Mouse (Mus musculus) heart, embryonic 14.5 days (tissue): ENCODE results near the gene Fto. TPM values are rescaled to one million over a fixed set of nuclear protein-coding genes. Genes with fewer than 3 reads are reported as not detected.

Source experiments
- ATAC-seq: fragments of 200-750 bp; cut with Nextera tagmentation; 2 replicates; pipeline ENCODE4 v1.8.0; 2017; ENCODE audit warnings: low read depth, moderate TSS enrichment; ENCODE audit not compliant: insufficient number of reproducible peaks, insufficient read depth, low FRiP score
- H3K27ac ChIP-seq, 2 experiments: fragments of 200-500 bp in 1 of 2; fragments of 300-500 bp in 1 of 2; sonication (generic) in 1 of 2; replicated peaks in 1 of 2; 2 replicates each; pipeline ENCODE4 v1.5.1; 2012 to 2014; ENCODE audit warnings: low read depth in 2 of 2, low read length in 2 of 2, control low read depth in 1 of 2, mild to moderate bottlenecking in 1 of 2, mixed read lengths in 1 of 2; ENCODE audit not compliant: control insufficient read depth in 1 of 2, insufficient read depth in 1 of 2
- H3K27me3 ChIP-seq: fragments of 300-500 bp; sonication (generic); 2 replicates; pipeline ENCODE4 v1.6.1; 2014; ENCODE audit warnings: mild to moderate bottlenecking, low read length, control low read depth; ENCODE audit not compliant: control insufficient read depth, insufficient read depth
- H3K36me3 ChIP-seq: fragments of 300-500 bp; sonication (generic); 2 replicates; pipeline ENCODE4 v1.6.1; 2014; ENCODE audit warnings: mild to moderate bottlenecking, control low read depth, low read length, mixed read lengths; ENCODE audit not compliant: control insufficient read depth, insufficient read depth
- H3K4me1 ChIP-seq, 2 experiments: fragments of 200-500 bp in 1 of 2; fragments of 300-500 bp in 1 of 2; sonication (generic) in 1 of 2; 2 replicates each; pipeline ENCODE4 v1.6.1; 2012 to 2014; ENCODE audit warnings: low read length in 2 of 2, control low read depth in 1 of 2, mixed read lengths in 1 of 2; ENCODE audit not compliant: control insufficient read depth in 2 of 2, insufficient read depth in 2 of 2
- H3K4me2 ChIP-seq: fragments of 300-500 bp; sonication (generic); 2 replicates; pipeline ENCODE4 v1.6.1; 2014; ENCODE audit warnings: mild to moderate bottlenecking, low read length
- H3K4me3 ChIP-seq, 2 experiments: fragments of 200-500 bp in 1 of 2; fragments of 300-500 bp in 1 of 2; sonication (generic) in 1 of 2; 2 replicates each; pipeline ENCODE4 v1.5.1; 2012 to 2014; ENCODE audit warnings: low read length in 2 of 2, mild to moderate bottlenecking in 2 of 2, control low read depth in 1 of 2, low read depth in 1 of 2, moderate library complexity in 1 of 2; ENCODE audit not compliant: control insufficient read depth in 1 of 2, insufficient read depth in 1 of 2
- H3K9ac ChIP-seq: fragments of 300-500 bp; sonication (generic); 2 replicates; pipeline ENCODE4 v1.6.1; 2014; ENCODE audit warnings: mild to moderate bottlenecking, low read length
- H3K9me3 ChIP-seq: fragments of 300-500 bp; sonication (generic); 2 replicates; pipeline ENCODE4 v1.6.1; 2016; ENCODE audit warnings: low read length, control low read depth; ENCODE audit not compliant: control insufficient read depth
- WGBS: fragments of 180-500 bp; shearing (Covaris S2); extraction: QIAGEN DNeasy Blood & Tissue Kit; methylation state at CpG from one replicate; pipeline ENCODE4 v1.1.7; 2014; 5-methylcytosine and 5-hydroxymethylcytosine counted together
- polyA plus RNA-seq: library from polyadenylated mRNA; unstranded; fragments of >200 nt; fragmentation: Nextera tagmentation; extraction: Ambion mirVana; gene quantifications from 2 replicates; pipeline ENCODE4 v1.2.1, GENCODE M21; 2014

The Fto gene
- polyA plus RNA-seq, 1 experiment from 2014 or later, result 71.5 TPM

DNA sequence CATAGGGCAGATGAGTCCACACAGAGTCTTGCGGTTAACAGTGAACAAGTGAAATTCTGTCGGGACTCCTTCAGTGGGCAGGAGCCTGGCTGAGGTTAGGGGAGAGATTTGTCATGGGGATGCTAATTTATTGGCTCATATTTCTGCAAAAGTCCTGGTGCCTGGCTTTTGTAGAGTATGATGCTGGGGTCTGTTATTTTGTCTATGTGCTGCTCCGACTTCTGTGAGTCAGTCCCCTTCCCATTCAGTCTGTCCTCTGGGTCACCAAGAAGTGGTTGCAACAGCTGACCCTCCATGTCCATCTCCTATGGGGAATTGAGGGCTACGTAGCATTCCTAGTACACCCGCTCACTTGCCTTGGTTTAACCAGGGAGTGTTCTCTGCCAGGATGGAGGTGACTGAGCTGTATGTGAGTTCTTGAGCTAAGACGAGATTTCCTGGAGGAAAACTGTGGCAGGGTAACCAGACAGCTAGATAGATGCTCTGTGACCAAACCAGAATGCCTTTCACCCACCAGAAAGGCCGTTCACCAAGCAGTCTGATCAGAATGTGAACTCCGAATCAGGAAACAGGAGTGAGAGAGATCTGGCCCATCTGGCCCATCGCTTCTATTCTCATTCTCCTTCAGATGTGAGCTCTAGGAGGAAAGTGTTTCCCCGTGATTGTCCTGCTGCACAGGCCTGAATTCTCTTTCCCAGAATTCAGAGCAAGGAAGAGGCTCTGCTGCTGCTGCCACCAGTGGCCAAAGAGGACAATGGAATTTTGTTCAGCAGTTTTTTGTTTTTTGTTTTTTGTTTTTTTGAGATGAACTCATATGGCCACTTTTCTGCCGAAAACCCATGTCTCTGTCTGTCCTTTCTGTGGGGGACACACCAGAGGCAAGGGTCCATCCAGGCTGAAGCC, 302.7 kb downstream of the Fto start:
- Histone ChIP-seq H3K4me1 (peaks cover 3 to 14% of the 10 kb centered on the region in 2 experiments), H3K9me3 (no peaks in the 10 kb centered on the region), H3K27me3 (no peaks in the 10 kb centered on the region), H3K36me3 (no peaks in the 10 kb centered on the region), H3K4me3 (no peak overlapping the region), H3K27ac (no peak overlapping the region), H3K4me2 (no peak overlapping the region), H3K9ac (no peak overlapping the region)
- ATAC-seq, result no peak
- 86% methylated on average over 11 of the region's 11 CpGs for WGBS

DNA sequence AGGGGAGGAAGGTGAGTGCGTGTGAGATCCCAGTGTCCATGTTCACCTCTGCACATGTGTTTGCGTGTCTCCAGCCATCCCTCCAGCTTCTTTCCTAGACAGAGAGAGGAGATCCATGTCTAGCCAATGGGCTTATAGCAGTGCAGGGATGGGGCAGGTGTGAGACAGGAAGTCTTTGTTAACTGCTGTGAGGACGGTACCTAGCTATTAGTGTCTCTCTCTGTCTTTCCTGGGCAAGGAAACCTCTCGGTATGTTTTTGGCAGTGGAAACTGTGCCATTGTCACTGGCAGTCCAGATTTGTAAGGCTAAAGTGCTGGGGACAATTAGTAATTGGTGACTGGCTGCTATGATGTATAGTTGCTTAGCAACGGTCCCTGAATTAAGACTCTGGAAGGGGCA, 304.4 kb downstream of the Fto start:
- no peaks in the 10 kb centered on the region for H3K27me3 ChIP-seq
- no peaks in the 10 kb centered on the region for H3K9me3 ChIP-seq
- H3K27ac ChIP-seq, result no peak overlapping the region
- H3K4me2 ChIP-seq, result no peak overlapping the region
- no peak for ATAC-seq
- no peak overlapping the region for H3K4me3 ChIP-seq
- H3K9ac ChIP-seq, result no peak overlapping the region
- 81% methylated on average over 5 of the region's 5 CpGs for WGBS
- H3K36me3 ChIP-seq, result 0 out of 2 replicates have a peak, but pooled peaks cover 4% of the 10 kb centered on the region
- peaks cover 3 to 14% of the 10 kb centered on the region in 2 experiments for H3K4me1 ChIP-seq

DNA sequence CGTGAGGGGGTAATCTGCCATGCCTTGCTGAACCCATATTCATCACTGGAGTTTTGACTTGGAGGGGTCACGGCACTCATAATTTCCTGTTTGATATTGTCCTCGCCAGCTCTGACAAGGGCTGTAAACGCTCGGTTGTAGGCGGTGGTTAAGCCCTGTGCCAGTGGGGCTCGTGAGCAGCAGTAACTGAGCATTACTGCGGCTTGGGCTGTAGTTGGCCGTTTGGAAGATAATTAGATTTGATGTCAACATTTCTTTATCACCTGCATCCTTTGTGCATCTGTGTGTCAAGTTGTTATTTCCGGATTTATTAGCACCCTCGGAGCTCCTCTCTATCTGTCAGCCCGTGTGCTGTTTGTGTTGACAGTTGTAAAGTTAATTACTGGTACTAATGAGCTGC, 309.4 kb downstream of the Fto start:
- 78% methylated on average over 12 of the region's 12 CpGs for WGBS
- Histone ChIP-seq H3K4me1 (peaks cover 6 to 17% of the 10 kb centered on the region in 2 experiments; a peak in 3 of 4 replicates), H3K27me3 (no peaks in the 10 kb centered on the region), H3K9ac (no peak overlapping the region), H3K27ac (no peak overlapping the region), H3K9me3 (no peaks in the 10 kb centered on the region), H3K4me2 (no peak overlapping the region), H3K4me3 (no peak overlapping the region), H3K36me3 (0 out of 2 replicates have a peak, but pooled peaks cover 4% of the 10 kb centered on the region)
- ATAC-seq, result no peak

DNA sequence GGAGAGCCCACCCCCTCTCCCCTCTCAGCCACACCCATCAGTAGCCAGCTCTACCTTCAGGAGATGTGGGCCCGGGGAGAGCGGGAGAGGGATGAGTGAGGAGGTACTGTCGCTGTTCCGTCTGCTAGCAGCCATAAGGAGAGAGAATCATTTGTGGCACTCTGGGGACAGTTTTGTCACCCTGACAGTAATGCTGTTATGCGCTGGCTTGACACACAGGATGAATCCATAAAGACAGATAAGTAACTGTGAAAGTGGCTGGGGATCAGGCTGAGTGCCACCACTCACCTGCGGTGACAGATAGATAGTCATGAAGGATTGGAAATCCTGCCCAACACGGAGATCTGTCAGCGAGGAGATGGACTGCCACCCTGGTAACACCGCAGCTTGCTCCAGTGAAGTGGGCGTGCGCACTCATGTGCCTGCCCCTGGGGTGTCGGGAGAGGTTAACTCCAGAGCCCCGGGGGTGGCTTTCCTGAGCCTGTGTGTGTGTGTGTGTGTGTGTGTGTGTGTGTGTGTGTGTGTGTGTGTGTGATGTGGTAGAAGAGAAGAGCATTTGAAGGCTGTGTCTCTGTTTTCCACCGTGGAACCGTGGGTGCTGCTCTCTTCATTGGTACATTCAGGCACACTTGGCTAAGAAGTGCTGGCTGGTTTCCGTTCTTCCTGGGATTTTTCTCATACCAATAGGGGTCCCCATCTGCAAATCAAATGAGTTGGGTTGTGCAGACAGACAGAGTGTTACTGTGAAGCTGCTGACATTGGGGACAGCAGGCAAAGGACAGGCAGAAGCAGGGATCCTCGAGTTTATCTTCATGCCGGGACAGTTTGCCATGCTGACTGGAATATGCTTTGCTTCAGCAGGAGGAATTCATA, 312.6 kb downstream of the Fto start:
- Histone ChIP-seq H3K4me1 (peaks cover 8 to 26% of the 10 kb centered on the region in 2 experiments; a peak in 3 of 4 replicates), H3K27ac (no peak overlapping the region), H3K4me2 (peak overlapping the region; percentile 42), H3K27me3 (no peaks in the 10 kb centered on the region), H3K4me3 (no peak overlapping the region), H3K36me3 (0 out of 2 replicates have a peak, but pooled peaks cover 4% of the 10 kb centered on the region), H3K9me3 (no peaks in the 10 kb centered on the region), H3K9ac (no peak overlapping the region)
- ATAC-seq, result no peak
- 17% methylated on average over 18 of the region's 18 CpGs for WGBS

DNA sequence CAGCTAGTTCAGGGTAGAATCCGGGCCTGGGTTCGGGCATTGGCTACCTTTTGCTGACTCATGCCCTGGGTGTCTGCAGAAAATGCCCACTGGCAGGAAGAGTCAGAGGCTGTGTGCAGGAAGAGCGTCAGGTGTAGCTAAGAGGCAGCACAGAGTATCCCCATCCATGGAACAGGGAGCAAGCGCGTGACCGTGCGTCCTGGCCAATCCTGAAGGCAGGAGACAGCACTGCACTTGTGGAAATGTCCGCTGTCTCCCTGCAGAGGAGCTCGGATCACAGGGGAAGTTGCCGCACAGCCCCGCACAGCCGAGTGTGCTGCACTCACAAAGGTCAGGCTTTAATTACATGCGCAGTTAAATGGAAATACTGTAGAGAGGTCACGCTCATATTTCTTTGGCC, 316.3 kb downstream of the Fto start:
- ATAC-seq, result no peak
- Histone ChIP-seq H3K4me1 (peaks cover 18 to 43% of the 10 kb centered on the region in 2 experiments), H3K9me3 (no peaks in the 10 kb centered on the region), H3K27me3 (no peaks in the 10 kb centered on the region), H3K4me3 (peak overlapping the region; percentile 0 to 22; a peak in 2 of 4 replicates), H3K9ac (peak overlapping the region; percentile 56; the same call in 1 of the 2 replicates), H3K36me3 (no peaks in the 10 kb centered on the region), H3K4me2 (peak overlapping the region; percentile 56), H3K27ac (peak overlapping the region; percentile 26 to 55; a peak in 3 of 4 replicates)
- 31% methylated on average over 14 of the region's 14 CpGs for WGBS

DNA sequence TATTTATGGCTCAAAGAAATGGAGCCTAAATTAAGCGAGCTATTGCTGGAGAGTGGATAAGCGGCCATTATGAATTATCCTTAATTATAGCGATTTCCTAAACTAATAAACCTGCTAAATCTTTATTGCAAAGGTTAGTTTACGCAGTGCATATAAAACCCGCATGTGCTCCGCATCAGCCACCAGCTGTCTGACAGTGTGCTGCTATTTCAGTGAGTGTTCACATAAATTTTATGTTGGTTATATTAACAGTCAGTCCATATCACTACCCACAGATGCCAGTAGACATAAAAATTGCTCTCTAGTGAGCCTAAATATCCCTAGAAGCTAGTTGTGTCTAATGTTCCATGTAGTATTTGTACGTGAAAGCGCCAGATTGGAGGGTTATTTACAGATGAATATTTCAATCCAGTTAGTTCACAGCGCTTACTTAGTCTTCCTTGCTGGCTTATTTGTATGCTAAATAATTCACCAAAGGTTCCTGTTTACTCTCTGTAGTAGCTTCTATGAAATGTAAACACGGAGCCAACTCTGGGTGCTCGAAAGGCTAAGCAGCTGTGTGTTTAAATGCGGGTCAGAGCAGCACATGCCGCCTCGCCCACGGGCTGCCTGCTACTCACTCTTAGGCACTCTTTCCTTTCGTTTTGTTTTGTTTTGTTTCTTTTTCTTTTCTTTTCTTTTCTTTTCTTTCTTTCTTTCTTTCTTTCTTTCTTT, 317.2 kb downstream of the Fto start:
- no peak for ATAC-seq

DNA sequence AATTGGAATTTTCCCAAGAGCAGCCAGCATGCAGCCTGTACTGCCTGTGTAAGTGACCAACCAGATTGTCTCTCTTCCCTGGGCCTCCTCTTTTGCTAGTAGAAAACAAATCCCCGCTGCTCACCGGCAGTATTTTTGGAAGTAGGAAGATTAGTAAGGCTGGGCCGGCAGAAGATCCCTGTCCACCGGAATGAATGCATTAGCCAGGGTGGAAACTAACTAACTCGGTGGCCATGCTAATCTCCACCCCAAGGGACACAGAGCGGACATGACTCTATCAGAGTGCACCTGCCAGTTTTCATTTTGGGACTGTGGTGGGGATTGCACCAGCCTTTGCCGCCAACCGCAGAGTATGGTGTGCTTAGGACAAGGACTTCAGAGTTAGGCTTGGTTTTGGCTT, 319.1 kb downstream of the Fto start:
- H3K4me3 ChIP-seq, result no peak overlapping the region
- WGBS, result 62% methylated on average over 8 of the region's 8 CpGs
- no peaks in the 10 kb centered on the region for H3K36me3 ChIP-seq
- H3K4me1 ChIP-seq, result peaks cover 12 to 32% of the 10 kb centered on the region in 2 experiments
- no peak overlapping the region for H3K9ac ChIP-seq
- no peaks in the 10 kb centered on the region for H3K27me3 ChIP-seq
- no peak overlapping the region for H3K4me2 ChIP-seq
- H3K27ac ChIP-seq, result 0 out of 4 replicates have a peak overlapping the region, but pooled peaks have one; percentile 0 to 25
- no peak for ATAC-seq
- H3K9me3 ChIP-seq, result no peaks in the 10 kb centered on the region

More for the DNA sequence above, 317.2 kb downstream of the Fto start:
- 74% methylated on average over 16 of the region's 16 CpGs for WGBS
- Histone ChIP-seq H3K4me1 (peaks cover 18 to 41% of the 10 kb centered on the region in 2 experiments), H3K27me3 (no peaks in the 10 kb centered on the region), H3K4me3 (no peak overlapping the region), H3K9ac (no peak overlapping the region), H3K36me3 (no peaks in the 10 kb centered on the region), H3K9me3 (no peaks in the 10 kb centered on the region), H3K27ac (peak overlapping the region in 1 of 2 experiments; percentile 55; a peak in 2 of 4 replicates), H3K4me2 (peak overlapping the region; percentile 56)
